Mouse (Mus musculus) G1E (cell line): ENCODE data around the gene Atf7ip. TPM values are rescaled to one million over a fixed set of nuclear protein-coding genes. Genes with fewer than 3 reads are reported as not detected.
"Not testable (repeated sequence)": the region's sequence is repeated elsewhere in the genome, so short reads cannot be mapped to it uniquely, and the experiment has no call there.

Experiments
- ATAC-seq: 2 replicates; pipeline ENCODE4 v1.8.0; 2016; ENCODE audit warnings: mild to moderate bottlenecking; ENCODE audit not compliant: insufficient number of reproducible peaks, poor library complexity, low FRiP score, severe bottlenecking; ENCODE audit errors: extremely low read depth
- DNase-seq: peaks from one replicate; pipeline ENCODE4 v3.0.0; 2012; ENCODE audit warnings: low spot score
- H3K27me3 ChIP-seq: 2 replicates; pipeline ENCODE4 v1.6.1; 2012; ENCODE audit warnings: mild to moderate bottlenecking, low read length, inconsistent platforms; ENCODE audit not compliant: insufficient read depth
- H3K36me3 ChIP-seq: replicated peaks from 2 replicates; pipeline ENCODE3; 2012; ENCODE audit warnings: mild to moderate bottlenecking, inconsistent platforms
- H3K4me1 ChIP-seq: 2 replicates; pipeline ENCODE4 v1.6.1; 2012; ENCODE audit warnings: low read depth, low read length, inconsistent platforms, mixed read lengths; ENCODE audit not compliant: insufficient read depth
- H3K4me3 ChIP-seq: 2 replicates; pipeline ENCODE4 v1.5.1; 2012; ENCODE audit warnings: low read depth, mild to moderate bottlenecking, inconsistent platforms, low read length, moderate library complexity, mixed read lengths
- H3K9me3 ChIP-seq: replicated peaks from 2 replicates; pipeline ENCODE4 v1.6.1; 2012; ENCODE audit warnings: inconsistent platforms
- CTCF ChIP-seq: IDR thresholded peaks from 2 replicates; pipeline ENCODE4 v1.5.1; 2012; ENCODE audit warnings: low read depth, low read length, inconsistent platforms, mixed read lengths
- GATA1 ChIP-seq: IDR thresholded peaks from 2 replicates; pipeline ENCODE4 v1.6.1; 2012; ENCODE audit warnings: borderline replicate concordance, low read length, inconsistent platforms, mixed read lengths
- GATA2 ChIP-seq: IDR thresholded peaks from 2 replicates; pipeline ENCODE4 v1.6.1; 2012; ENCODE audit warnings: low read depth, low read length, inconsistent platforms, borderline replicate concordance
- POLR2AphosphoS5 ChIP-seq: IDR thresholded peaks from 2 replicates; pipeline ENCODE4 v1.6.1; 2012; ENCODE audit warnings: low read depth, low read length, inconsistent platforms; ENCODE audit not compliant: insufficient replicate concordance
- TAL1 ChIP-seq: conservative IDR thresholded peaks from 2 replicates; pipeline ENCODE4 v1.6.1; 2012; ENCODE audit warnings: low read depth, low read length, inconsistent platforms, mixed read lengths
- polyA plus RNA-seq: library from polyadenylated mRNA; stranded (reverse); fragments of >175 nt; gene quantifications from 2 replicates; pipeline ENCODE4 v1.2.3, GENCODE M21; 2012
- total RNA-seq, 2 experiments: library from RNA; stranded (forward) in 1 of 2; stranded (reverse) in 1 of 2; fragments of 200-1000 nt in 1 of 2; fragments of >200 nt in 1 of 2; fragmentation: Nextera tagmentation in 1 of 2; gene quantifications; 2 replicates each; pipeline ENCODE4 v1.2.3; 2014 to 2017

The Atf7ip gene
- total RNA-seq (2014; fragmentation: Nextera tagmentation) (192 and 235 TPM in 2 replicates), total RNA-seq (2017) (22.9 and 34.6 TPM in 2 replicates), polyA plus RNA-seq (22.0 and 24.2 TPM in 2 replicates)

- H3K36me3 ChIP-seq, H3K4me3 ChIP-seq, DNase-seq, H3K27me3 ChIP-seq, H3K9me3 ChIP-seq, ATAC-seq: not testable (repeated sequence)
- H3K4me1 ChIP-seq, result peaks cover 14% of the 10 kb centered on the region
Observed at GRCm38 (mm10) chr6:136505867-136506266, at the start of gene Atf7ip. Atf7ip (plus strand) TSS chr6:136506167.

GRCm38 (mm10) chr6:136456302-136456701 lies 49.7 kb upstream of the Atf7ip start:
- Histone ChIP-seq H3K4me3 (no peak overlapping the region), H3K36me3 (no peaks in the 10 kb centered on the region), H3K4me1 (peaks cover 20% of the 10 kb centered on the region), H3K27me3 (peaks cover 11% of the 10 kb centered on the region; the same call in 1 of the 2 replicates), H3K9me3 (0 out of 2 replicates have a peak, but pooled peaks cover 3% of the 10 kb centered on the region)
- no peak for TF ChIP-seq POLR2AphosphoS5
- no peak for TF ChIP-seq CTCF
- no peak for TF ChIP-seq GATA2
- no peak for TF ChIP-seq TAL1
- no peak for TF ChIP-seq GATA1
- ATAC-seq, result no peak
- no peak for DNase-seq

GRCm38 (mm10) chr6:136459156-136459555 lies 46.8 kb upstream of the Atf7ip start:
- Histone ChIP-seq H3K9me3 (0 out of 2 replicates have a peak, but pooled peaks cover 3% of the 10 kb centered on the region), H3K4me1 (peaks cover 20% of the 10 kb centered on the region), H3K4me3 (no peak overlapping the region), H3K36me3 (no peaks in the 10 kb centered on the region), H3K27me3 (peaks cover 12% of the 10 kb centered on the region; the same call in 1 of the 2 replicates)
- no peak for TF ChIP-seq GATA1
- TF ChIP-seq CTCF, result no peak
- TF ChIP-seq POLR2AphosphoS5, result no peak
- no peak for TF ChIP-seq GATA2
- no peak for TF ChIP-seq TAL1
- DNase-seq (no peak), ATAC-seq (no peak)

GRCm38 (mm10) chr6:136463491-136463890 lies 42.5 kb upstream of the Atf7ip start:
- Histone ChIP-seq H3K4me1 (peaks cover 54% of the 10 kb centered on the region), H3K4me3 (no peak overlapping the region), H3K36me3 (no peaks in the 10 kb centered on the region), H3K27me3 (peaks cover 9% of the 10 kb centered on the region; the same call in 1 of the 2 replicates), H3K9me3 (no peaks in the 10 kb centered on the region)
- TF ChIP-seq GATA2 (no peak), POLR2AphosphoS5 (no peak), TAL1 (no peak), GATA1 (no peak), CTCF (no peak)
- ATAC-seq (no peak), DNase-seq (no peak)

- Histone ChIP-seq H3K9me3 (0 out of 2 replicates have a peak, but pooled peaks cover 5% of the 10 kb centered on the region), H3K27me3 (peaks cover 9% of the 10 kb centered on the region; the same call in 1 of the 2 replicates), H3K4me1 (peaks cover 55% of the 10 kb centered on the region), H3K4me3 (no peak overlapping the region), H3K36me3 (no peaks in the 10 kb centered on the region)
- ATAC-seq, result no peak
- no peak for DNase-seq
- no peak for TF ChIP-seq GATA2
- TF ChIP-seq POLR2AphosphoS5, result no peak
- TF ChIP-seq GATA1, result no peak
- no peak for TF ChIP-seq CTCF
- no peak for TF ChIP-seq TAL1
Observed at GRCm38 (mm10) chr6:136464121-136464621, 41.8 kb upstream of the Atf7ip start.

GRCm38 (mm10) chr6:136465021-136465420 lies 40.9 kb upstream of the Atf7ip start:
- Histone ChIP-seq H3K27me3 (peaks cover 9% of the 10 kb centered on the region; the same call in 1 of the 2 replicates), H3K36me3 (no peaks in the 10 kb centered on the region), H3K4me3 (no peak overlapping the region), H3K9me3 (0 out of 2 replicates have a peak, but pooled peaks cover 5% of the 10 kb centered on the region), H3K4me1 (peaks cover 57% of the 10 kb centered on the region)
- no peak for TF ChIP-seq TAL1
- no peak for TF ChIP-seq GATA2
- TF ChIP-seq CTCF, result no peak
- no peak for TF ChIP-seq GATA1
- no peak for TF ChIP-seq POLR2AphosphoS5
- ATAC-seq, result no peak
- no peak for DNase-seq
